Mouse (Mus musculus): ENCODE results near the gene Pacrg. TPM values are rescaled to one million over a fixed set of nuclear protein-coding genes. Genes with fewer than 3 reads are reported as not detected.

Gene Pacrg
- polyA plus RNA-seq, 1 experiment from 2014 or later = 6.4 TPM

GRCm38 (mm10) chr17:10606090-10606489 is 234.0 kb downstream of the Pacrg start:
- 69% methylated on average over 3 of the region's 3 CpGs for WGBS
- no peaks in the 10 kb centered on the region for H3K27me3 ChIP-seq (ENCODE audit: control insufficient read depth, insufficient read depth, low read length)
- no peak overlapping the region for H3K9ac ChIP-seq (ENCODE audit: low read length)
- ATAC-seq (ENCODE audit: insufficient read depth, low FRiP score, low TSS enrichment) (no peak), DNase-seq (ENCODE audit: low spot score) (no peak)
- no peak overlapping the region for H3K4me3 ChIP-seq (ENCODE audit: low read depth, low read length)
- no peaks in the 10 kb centered on the region for H3K36me3 ChIP-seq (ENCODE audit: control insufficient read depth, insufficient read depth, low read length)
- no peaks in the 10 kb centered on the region for H3K4me1 ChIP-seq (ENCODE audit: control insufficient read depth, insufficient read depth, low read length)
- H3K27ac ChIP-seq (ENCODE audit: low read depth, low read length) = no peak overlapping the region
- H3K9me3 ChIP-seq (ENCODE audit: control insufficient read depth, low read length) = no peaks in the 10 kb centered on the region
- no peak overlapping the region for H3K4me2 ChIP-seq (ENCODE audit: low read depth)

GRCm38 (mm10) chr17:10597741-10598140 is 242.4 kb downstream of the Pacrg start:
- no peaks in the 10 kb centered on the region for H3K9me3 ChIP-seq (ENCODE audit: control insufficient read depth, low read length)
- no peaks in the 10 kb centered on the region for H3K4me1 ChIP-seq (ENCODE audit: control insufficient read depth, insufficient read depth, low read length)
- H3K36me3 ChIP-seq (ENCODE audit: control insufficient read depth, insufficient read depth, low read length) = no peaks in the 10 kb centered on the region
- no peak overlapping the region for H3K4me2 ChIP-seq (ENCODE audit: low read depth)
- ATAC-seq (ENCODE audit: insufficient read depth, low FRiP score, low TSS enrichment) (no peak), DNase-seq (ENCODE audit: low spot score) (no peak)
- WGBS = 92% methylated on average over 4 of the region's 4 CpGs
- no peak overlapping the region for H3K9ac ChIP-seq (ENCODE audit: low read length)
- no peak overlapping the region for H3K27ac ChIP-seq (ENCODE audit: low read depth, low read length)
- H3K27me3 ChIP-seq (ENCODE audit: control insufficient read depth, insufficient read depth, low read length) = no peaks in the 10 kb centered on the region
- H3K4me3 ChIP-seq (ENCODE audit: low read depth, low read length) = no peak overlapping the region

- no peak overlapping the region for H3K4me2 ChIP-seq (ENCODE audit: low read depth)
- WGBS = 72% methylated on average over 7 of the region's 7 CpGs
- no peaks in the 10 kb centered on the region for H3K36me3 ChIP-seq (ENCODE audit: control insufficient read depth, insufficient read depth, low read length)
- ATAC-seq (ENCODE audit: insufficient read depth, low FRiP score, low TSS enrichment) = no peak
- H3K9ac ChIP-seq (ENCODE audit: low read length) = no peak overlapping the region
- H3K4me3 ChIP-seq (ENCODE audit: low read depth, low read length) = no peak overlapping the region
- H3K4me1 ChIP-seq (ENCODE audit: control insufficient read depth, insufficient read depth, low read length) = no peaks in the 10 kb centered on the region
- H3K27ac ChIP-seq (ENCODE audit: low read depth, low read length) = no peak overlapping the region
- DNase-seq (ENCODE audit: low spot score) = no peak
- H3K27me3 ChIP-seq (ENCODE audit: control insufficient read depth, insufficient read depth, low read length) = no peaks in the 10 kb centered on the region
- no peaks in the 10 kb centered on the region for H3K9me3 ChIP-seq (ENCODE audit: control insufficient read depth, low read length)
These were observed 250.5 kb downstream of the Pacrg start for GRCm38 (mm10) chr17:10589604-10590003.

GRCm38 (mm10) chr17:10588922-10589400 is 251.2 kb downstream of the Pacrg start:
- no peaks in the 10 kb centered on the region for H3K36me3 ChIP-seq (ENCODE audit: control insufficient read depth, insufficient read depth, low read length)
- no peak for DNase-seq (ENCODE audit: low spot score)
- no peak overlapping the region for H3K4me2 ChIP-seq (ENCODE audit: low read depth)
- H3K27me3 ChIP-seq (ENCODE audit: control insufficient read depth, insufficient read depth, low read length) = no peaks in the 10 kb centered on the region
- H3K4me1 ChIP-seq (ENCODE audit: control insufficient read depth, insufficient read depth, low read length) = no peaks in the 10 kb centered on the region
- no peak for ATAC-seq (ENCODE audit: insufficient read depth, low FRiP score, low TSS enrichment)
- 88% methylated on average over 7 of the region's 7 CpGs for whole genome bisulfite sequencing
- no peak overlapping the region for H3K9ac ChIP-seq (ENCODE audit: low read length)
- no peak overlapping the region for H3K4me3 ChIP-seq (ENCODE audit: low read depth, low read length)
- no peak overlapping the region for H3K27ac ChIP-seq (ENCODE audit: low read depth, low read length)
- no peaks in the 10 kb centered on the region for H3K9me3 ChIP-seq (ENCODE audit: control insufficient read depth, low read length)

GRCm38 (mm10) chr17:10583301-10583700 is 256.8 kb downstream of the Pacrg start:
- Histone ChIP-seq H3K9ac (ENCODE audit: low read length) (no peak overlapping the region), H3K4me1 (ENCODE audit: control insufficient read depth, insufficient read depth, low read length) (no peaks in the 10 kb centered on the region), H3K4me3 (ENCODE audit: low read depth, low read length) (no peak overlapping the region), H3K4me2 (ENCODE audit: low read depth) (no peak overlapping the region), H3K27me3 (ENCODE audit: control insufficient read depth, insufficient read depth, low read length) (no peaks in the 10 kb centered on the region), H3K27ac (ENCODE audit: low read depth, low read length) (no peak overlapping the region), H3K9me3 (ENCODE audit: control insufficient read depth, low read length) (no peaks in the 10 kb centered on the region), H3K36me3 (ENCODE audit: control insufficient read depth, insufficient read depth, low read length) (no peaks in the 10 kb centered on the region)
- no peak for ATAC-seq (ENCODE audit: insufficient read depth, low FRiP score, low TSS enrichment)
- no peak for DNase-seq (ENCODE audit: low spot score)
- WGBS = 54% methylated on average over 3 of the region's 3 CpGs

- no peaks in the 10 kb centered on the region for H3K27me3 ChIP-seq (ENCODE audit: control insufficient read depth, insufficient read depth, low read length)
- 77% methylated on average over 7 of the region's 7 CpGs for WGBS
- no peak overlapping the region for H3K9ac ChIP-seq (ENCODE audit: low read length)
- H3K4me2 ChIP-seq (ENCODE audit: low read depth) = no peak overlapping the region
- no peaks in the 10 kb centered on the region for H3K4me1 ChIP-seq (ENCODE audit: control insufficient read depth, insufficient read depth, low read length)
- H3K36me3 ChIP-seq (ENCODE audit: control insufficient read depth, insufficient read depth, low read length) = no peaks in the 10 kb centered on the region
- H3K27ac ChIP-seq (ENCODE audit: low read depth, low read length) = no peak overlapping the region
- no peak for ATAC-seq (ENCODE audit: insufficient read depth, low FRiP score, low TSS enrichment)
- H3K9me3 ChIP-seq (ENCODE audit: control insufficient read depth, low read length) = no peaks in the 10 kb centered on the region
- H3K4me3 ChIP-seq (ENCODE audit: low read depth, low read length) = no peak overlapping the region
- DNase-seq (ENCODE audit: low spot score) = no peak
These were observed 264.8 kb downstream of the Pacrg start for GRCm38 (mm10) chr17:10575306-10575705.

- Histone ChIP-seq H3K4me3 (ENCODE audit: low read depth, low read length) (no peak overlapping the region), H3K9me3 (ENCODE audit: control insufficient read depth, low read length) (no peaks in the 10 kb centered on the region), H3K36me3 (ENCODE audit: control insufficient read depth, insufficient read depth, low read length) (no peaks in the 10 kb centered on the region), H3K4me1 (ENCODE audit: control insufficient read depth, insufficient read depth, low read length) (no peaks in the 10 kb centered on the region), H3K4me2 (ENCODE audit: low read depth) (no peak overlapping the region), H3K27ac (ENCODE audit: low read depth, low read length) (no peak overlapping the region), H3K9ac (ENCODE audit: low read length) (no peak overlapping the region), H3K27me3 (ENCODE audit: control insufficient read depth, insufficient read depth, low read length) (no peaks in the 10 kb centered on the region)
- WGBS = 86% methylated on average over 4 of the region's 4 CpGs
- ATAC-seq (ENCODE audit: insufficient read depth, low FRiP score, low TSS enrichment) (no peak), DNase-seq (ENCODE audit: low spot score) (no peak)
These were observed 267.7 kb downstream of the Pacrg start for GRCm38 (mm10) chr17:10572436-10572835.

GRCm38 (mm10) chr17:10569270-10569669 is 270.8 kb downstream of the Pacrg start:
- no peak overlapping the region for H3K4me2 ChIP-seq (ENCODE audit: low read depth)
- WGBS = 93% methylated on average over 10 of the region's 10 CpGs
- ATAC-seq (ENCODE audit: insufficient read depth, low FRiP score, low TSS enrichment) = no peak

GRCm38 (mm10) chr17:10567411-10567810 is 272.7 kb downstream of the Pacrg start:
- H3K9me3 ChIP-seq (ENCODE audit: control insufficient read depth, low read length) = no peaks in the 10 kb centered on the region
- ATAC-seq (ENCODE audit: insufficient read depth, low FRiP score, low TSS enrichment) (no peak), DNase-seq (ENCODE audit: low spot score) (no peak)
- no peaks in the 10 kb centered on the region for H3K4me1 ChIP-seq (ENCODE audit: control insufficient read depth, insufficient read depth, low read length)
- 93% methylated on average over 3 of the region's 3 CpGs for WGBS
- H3K36me3 ChIP-seq (ENCODE audit: control insufficient read depth, insufficient read depth, low read length) = no peaks in the 10 kb centered on the region
- no peaks in the 10 kb centered on the region for H3K27me3 ChIP-seq (ENCODE audit: control insufficient read depth, insufficient read depth, low read length)
- H3K9ac ChIP-seq (ENCODE audit: low read length) = no peak overlapping the region
- no peak overlapping the region for H3K27ac ChIP-seq (ENCODE audit: low read depth, low read length)
- H3K4me2 ChIP-seq (ENCODE audit: low read depth) = no peak overlapping the region
- H3K4me3 ChIP-seq (ENCODE audit: low read depth, low read length) = no peak overlapping the region

More at GRCm38 (mm10) chr17:10569270-10569669, 270.8 kb downstream of the Pacrg start:
- Histone ChIP-seq H3K36me3 (ENCODE audit: control insufficient read depth, insufficient read depth, low read length) (no peaks in the 10 kb centered on the region), H3K4me1 (ENCODE audit: control insufficient read depth, insufficient read depth, low read length) (no peaks in the 10 kb centered on the region), H3K27ac (ENCODE audit: low read depth, low read length) (no peak overlapping the region), H3K9me3 (ENCODE audit: control insufficient read depth, low read length) (no peaks in the 10 kb centered on the region), H3K9ac (ENCODE audit: low read length) (no peak overlapping the region), H3K27me3 (ENCODE audit: control insufficient read depth, insufficient read depth, low read length) (no peaks in the 10 kb centered on the region), H3K4me3 (ENCODE audit: low read depth, low read length) (no peak overlapping the region)
- DNase-seq (ENCODE audit: low spot score) = no peak

Data from neural tube, embryonic 11.5 days (tissue).